Mouse (Mus musculus) adrenal gland, postnatal 36 days (tissue): Measurements from ENCODE around the gene Wwtr1. TPM values are rescaled to one million over a fixed set of nuclear protein-coding genes. Genes with fewer than 3 reads are reported as not detected.
A peak's percentile ranks its signal among the peaks of the same experiment; 100 is the strongest.

Experiments
- DNase-seq, 2 experiments: peaks; one replicate each; pipeline ENCODE4 v3.0.0; 2021; ENCODE audit warnings: mixed read lengths in 1 of 2
- total RNA-seq, 2 experiments: library from RNA; stranded (reverse); gene quantifications; 2 replicates each; pipeline ENCODE4 v1.2.3; 2021

The Wwtr1 gene
- total RNA-seq, 2 experiments from 2014 or later: 42.9 to 48.9 TPM

DNA sequence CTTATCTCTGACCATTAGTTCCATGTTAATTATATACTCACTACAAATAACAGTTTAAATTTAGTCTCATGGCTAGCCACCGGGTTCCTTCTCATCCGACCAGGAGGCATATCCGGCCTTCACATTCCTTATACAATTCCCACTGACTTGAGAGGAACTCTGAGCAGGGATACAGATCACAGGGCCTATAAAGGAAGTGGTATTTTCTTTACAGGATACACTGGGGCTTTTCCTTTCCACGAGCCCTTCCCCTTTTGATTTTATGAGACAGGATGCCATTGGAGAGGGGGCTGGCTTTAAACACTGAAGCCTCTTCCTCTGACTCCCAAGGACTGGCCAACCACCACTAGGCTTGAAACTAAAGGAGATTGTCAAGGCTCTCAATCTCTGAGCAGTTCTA lies 59.6 kb downstream of the Wwtr1 start:
- DNase-seq: no peak

DNA sequence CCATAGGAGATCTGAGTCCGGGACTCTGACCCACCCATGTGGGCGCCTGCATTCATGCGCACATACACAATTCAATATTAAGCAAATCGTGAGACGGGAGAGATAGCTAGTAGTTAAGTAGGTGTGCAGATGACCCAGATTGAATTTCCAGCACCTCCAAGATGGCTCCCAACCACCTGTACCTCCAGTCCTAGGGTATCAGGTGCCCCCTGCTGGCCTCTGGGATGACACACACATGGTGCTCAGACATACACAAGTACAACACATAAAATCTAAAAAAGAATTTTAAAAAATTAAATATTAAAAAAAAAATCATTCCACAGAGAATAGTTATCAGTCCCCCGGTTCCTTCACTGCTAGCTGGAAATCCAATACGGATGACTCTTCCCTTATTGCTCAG lies 60.7 kb downstream of the Wwtr1 start:
- DNase-seq: no peak

DNA sequence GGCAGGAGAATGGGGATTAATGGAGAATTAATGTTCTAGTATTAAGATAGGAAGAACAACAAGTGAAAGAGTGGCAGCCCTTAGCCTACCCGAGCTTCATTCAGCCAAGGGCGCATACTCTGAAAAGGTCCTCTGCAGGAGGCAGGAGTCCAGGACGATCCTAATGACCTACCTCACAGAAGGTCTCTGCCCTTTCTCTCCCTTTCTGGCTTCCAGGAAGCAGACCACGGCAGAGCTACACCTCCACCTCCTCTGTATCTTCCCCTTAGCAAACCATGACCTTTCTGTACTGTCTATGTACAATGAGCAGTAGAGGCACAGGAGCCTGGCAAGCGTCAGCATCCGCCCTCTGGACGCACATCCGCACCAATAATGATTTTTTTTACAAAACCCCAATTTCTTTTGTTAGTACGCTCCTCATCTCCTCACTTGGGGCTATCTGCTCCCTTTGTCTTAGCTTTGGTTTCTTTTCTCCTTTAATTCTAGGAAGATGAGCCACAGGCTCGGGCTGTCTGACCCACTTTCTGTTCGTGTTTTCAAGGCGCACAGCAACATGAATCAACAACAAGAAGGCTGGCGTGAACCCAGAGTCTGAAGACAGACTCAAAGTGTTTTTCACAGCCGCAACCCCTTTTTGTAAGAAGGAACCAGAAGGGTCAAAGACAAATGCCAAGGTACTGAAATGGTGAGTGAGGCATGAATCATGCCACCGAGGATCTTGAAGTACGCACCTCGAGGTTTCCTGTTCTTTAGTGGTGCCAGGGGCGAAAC lies 63.7 kb downstream of the Wwtr1 start:
- peak; percentile 74 to 75 for DNase-seq

DNA sequence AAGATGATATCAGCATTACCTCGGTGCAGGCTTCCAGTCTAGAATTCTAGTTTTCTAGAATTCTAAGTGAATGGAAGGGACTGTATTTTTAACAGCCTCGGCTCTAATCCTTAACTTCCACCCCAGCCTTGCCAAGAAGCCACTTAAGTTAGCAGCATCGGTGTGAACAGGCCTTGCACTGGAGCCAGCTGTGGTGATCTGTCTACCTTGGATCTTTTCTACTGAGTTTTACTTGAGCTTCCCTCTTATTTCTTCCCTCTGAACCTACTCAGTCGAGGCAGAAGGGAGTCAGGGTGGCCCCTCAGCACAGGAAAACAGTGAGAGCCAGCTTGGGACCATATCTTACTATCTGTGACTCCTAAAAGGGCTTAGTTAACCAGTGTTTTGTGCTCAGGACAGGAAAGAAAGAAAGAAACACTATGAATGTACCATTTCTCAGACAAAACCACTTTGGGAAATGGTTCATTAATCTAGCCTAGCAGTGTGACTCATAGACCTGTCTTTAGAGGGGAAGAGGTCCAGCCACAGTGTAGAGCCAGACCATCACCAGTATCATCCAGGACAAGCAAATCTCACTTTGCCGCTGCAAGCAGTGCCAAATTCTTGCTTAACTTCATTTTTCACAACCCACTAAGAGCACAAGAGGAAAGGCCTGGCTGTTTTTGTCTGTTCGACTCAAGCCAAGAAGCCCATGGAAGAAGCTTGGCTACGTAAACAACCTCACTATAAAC lies 65.6 kb downstream of the Wwtr1 start:
- DNase-seq: peak; percentile 21 to 34

DNA sequence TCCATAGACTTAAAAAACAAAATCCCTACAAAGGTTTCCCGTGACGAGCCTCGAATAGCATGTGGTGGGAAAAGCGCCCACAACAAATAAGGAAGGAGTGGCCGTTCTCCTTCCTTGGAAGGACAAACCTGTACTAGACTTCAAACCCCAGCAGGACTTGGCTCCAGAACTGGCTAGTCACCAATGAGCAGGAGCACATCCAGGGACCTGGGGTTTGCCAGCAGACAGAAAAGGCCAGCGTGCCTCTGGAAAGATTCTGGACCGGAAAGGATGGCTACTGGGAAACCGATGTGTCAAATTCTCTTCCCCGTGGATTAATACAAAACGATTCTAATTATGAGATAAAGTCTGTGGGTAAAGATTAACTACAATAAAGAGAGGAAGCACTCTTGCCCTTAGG lies 69.7 kb downstream of the Wwtr1 start:
- DNase-seq: peak in 1 of 2 experiments; percentile 29

DNA sequence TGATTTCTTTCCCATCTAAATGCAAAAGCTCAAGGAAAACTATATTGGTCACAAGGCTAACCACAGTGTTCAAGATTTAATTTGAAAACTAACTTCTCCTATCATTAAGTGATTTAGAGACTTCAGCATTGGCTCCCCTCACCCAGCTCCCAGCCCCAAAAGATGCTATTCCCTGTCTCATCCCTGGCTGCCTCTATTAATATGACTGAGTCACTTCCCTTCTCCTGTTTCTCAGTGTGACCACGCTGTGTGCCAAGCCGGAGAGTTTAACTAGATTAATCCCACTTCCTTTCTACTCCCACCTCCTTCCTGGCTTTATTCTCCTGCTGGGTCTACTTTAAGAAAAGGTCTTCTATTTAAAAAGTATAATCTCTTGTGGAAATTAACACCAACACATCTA lies 71.0 kb downstream of the Wwtr1 start:
- peak; percentile 29 to 33 for DNase-seq

DNA sequence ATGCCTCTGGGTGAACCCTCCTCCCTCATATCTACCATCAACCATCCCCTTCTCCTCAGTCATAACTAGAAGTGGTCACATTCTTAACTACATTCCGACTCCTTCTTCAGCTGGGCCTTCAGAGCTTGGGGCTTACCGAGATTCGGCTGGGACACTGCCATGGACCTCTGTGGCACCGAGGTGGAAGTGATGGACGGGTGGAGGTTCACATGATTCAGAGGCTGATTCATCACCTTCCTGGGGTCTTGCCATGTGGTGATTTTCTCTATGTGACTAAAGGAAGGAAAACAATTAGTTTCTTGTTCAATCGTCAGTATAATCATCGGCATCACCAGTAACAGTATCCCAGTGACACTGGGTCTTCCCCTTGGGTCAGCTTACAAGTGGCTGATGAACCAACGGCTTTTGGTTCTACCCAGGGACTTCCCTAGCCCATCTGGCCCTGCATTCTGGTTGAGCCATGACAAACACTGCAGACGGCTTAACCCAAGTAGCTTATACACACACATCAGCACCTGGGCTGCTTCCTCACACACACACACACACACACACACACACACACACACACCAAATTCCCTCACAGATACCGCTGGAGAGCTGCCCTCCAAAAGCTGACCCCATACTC lies 74.0 kb downstream of the Wwtr1 start:
- DNase-seq: peak; percentile 13 to 19

DNA sequence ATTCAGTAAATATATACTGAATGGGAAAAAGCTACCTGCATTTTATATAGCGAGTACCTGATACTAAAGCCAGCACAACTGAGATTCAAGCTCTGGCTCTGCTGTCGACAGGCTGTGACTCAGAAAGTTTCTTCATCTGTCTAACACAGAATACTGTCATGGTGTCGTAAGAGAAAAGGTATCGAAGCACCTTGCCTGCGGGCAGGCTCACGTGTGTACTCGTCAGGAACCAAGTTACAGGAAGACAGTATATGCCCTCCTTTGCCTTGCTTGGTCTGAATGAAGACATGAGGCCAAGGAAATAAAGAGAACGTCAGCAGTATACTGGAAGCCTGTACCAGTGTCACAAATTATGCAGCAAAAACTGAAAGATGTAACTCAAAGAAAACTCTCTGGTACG lies 74.9 kb downstream of the Wwtr1 start:
- no peak for DNase-seq

DNA sequence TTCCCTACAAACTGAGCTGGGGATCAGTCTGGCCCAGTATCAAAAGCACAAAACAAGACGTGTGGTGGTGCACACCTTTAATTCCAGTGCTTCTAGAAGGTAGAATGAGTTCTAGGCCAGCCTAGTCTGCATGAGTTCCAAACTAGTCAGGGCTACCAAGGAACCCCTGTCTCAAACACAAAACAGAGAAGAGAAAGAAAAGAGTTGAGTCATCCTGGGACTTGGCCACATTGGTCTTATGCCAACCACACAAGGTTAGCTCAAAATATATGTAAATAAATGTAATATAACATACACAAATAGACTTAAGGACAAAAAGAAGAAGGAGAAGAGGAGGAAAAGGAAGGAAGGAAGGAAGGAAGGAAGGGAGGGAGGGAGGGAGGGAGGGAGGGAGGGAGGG lies 77.9 kb downstream of the Wwtr1 start:
- no peak for DNase-seq

DNA sequence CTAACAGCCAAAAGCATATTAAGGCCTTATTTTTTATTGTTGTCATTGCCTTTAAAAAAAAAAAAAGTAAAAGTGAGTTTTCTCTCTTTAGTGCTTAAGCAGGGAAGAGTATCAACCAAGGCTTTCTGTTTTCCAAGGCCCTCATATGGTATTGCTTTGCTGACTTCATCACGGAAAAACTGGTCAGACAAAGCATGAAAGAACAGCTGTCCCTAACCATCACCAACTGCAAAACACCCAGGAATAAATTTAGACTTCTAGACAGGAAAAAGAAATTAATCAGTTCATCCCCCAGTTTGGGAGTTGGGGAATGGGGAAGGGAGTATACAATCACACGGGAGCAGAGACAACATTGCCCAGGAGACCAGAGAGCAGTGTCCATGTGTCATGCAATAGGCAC lies 79.3 kb downstream of the Wwtr1 start:
- DNase-seq: no peak

DNA sequence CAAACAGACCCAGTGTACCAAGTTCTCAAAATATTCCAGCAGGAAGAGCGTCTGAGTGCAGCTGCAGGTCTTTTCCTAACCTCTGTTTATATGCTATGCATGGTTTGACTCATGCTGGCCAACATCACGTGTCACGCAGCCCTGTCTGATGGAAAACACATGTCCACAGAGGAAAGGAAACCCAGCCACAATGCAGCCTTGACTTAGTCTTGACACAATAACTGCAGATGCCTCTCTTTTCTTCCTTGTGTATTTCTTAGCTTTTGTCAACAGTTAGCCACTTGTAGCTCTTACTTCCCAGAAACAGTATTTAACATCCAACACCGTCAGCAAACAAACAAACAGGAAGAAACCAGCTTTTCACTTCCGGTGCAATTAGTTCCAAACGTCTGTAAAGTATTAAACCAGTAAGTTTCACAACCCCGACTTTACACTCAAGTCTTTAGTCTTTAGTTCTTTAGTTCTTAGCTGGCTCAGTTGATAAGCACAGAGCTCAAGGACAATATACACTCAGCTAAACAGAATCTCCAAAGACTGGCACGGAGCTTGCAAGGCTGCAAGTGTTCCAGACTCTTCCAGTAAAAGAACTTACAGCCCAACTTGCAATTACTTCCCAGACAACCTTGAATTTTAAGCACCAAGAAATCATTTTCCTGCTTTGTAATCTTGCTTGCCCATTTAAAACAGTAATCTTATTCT lies 88.1 kb downstream of the Wwtr1 start:
- DNase-seq: peak; percentile 32 to 40

DNA sequence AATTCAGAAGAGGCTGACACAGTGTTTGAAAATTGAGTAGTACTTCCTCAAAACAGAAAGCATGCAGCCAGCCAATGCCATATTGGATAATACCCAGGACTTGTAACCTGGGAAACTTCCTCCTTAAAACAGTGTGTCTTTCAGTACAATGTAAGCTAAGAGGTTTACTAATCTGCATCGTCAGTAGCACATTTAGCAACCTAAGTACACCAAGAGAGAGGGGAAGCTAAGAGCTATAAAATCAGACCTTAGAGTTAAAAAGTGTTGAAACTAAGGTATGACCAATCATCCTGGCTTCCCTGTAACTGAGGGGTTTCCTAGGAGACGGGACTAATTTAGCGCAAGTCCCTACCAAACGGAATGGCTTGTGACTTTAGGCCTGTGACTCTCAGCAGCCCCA lies 89.6 kb downstream of the Wwtr1 start:
- DNase-seq: no peak

DNA sequence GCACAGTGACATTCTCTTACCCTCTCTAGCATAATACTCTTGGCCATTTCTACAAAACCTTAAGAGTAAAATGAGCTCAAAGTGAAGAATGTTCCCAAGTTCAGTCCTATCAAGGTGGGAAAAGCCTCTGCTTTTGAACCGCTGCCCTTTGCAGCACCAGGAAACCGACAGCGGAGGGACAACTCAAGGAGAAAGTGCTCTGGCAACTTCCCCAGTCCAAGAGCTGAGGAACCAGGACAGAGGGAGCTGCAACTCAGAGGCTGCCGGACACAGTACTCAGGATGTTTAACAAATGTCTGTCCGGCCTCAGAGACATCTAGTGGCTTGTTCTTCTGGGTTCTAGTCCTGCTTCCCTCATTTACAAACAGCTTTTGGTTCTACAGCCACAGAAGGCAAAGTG lies 93.7 kb downstream of the Wwtr1 start:
- DNase-seq: no peak

DNA sequence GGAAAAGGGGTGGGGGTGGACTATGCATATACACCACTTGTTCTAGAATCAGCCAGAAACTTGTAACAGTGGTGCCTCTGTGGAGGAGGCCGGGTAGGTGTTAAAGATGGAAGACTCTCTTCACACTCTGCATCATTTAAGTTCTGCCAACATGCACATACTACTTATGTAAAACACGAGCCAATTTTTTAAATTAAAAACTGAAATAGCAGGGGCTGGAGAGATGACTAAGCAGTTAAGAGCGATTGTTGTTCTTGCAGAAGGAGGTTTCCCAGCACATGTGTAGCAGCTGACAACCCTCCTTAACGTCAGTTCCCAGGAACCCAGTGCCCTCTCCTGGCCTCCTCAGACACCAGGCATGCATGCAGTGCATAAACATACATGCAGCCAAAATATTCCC lies 95.1 kb downstream of the Wwtr1 start:
- no peak for DNase-seq

DNA sequence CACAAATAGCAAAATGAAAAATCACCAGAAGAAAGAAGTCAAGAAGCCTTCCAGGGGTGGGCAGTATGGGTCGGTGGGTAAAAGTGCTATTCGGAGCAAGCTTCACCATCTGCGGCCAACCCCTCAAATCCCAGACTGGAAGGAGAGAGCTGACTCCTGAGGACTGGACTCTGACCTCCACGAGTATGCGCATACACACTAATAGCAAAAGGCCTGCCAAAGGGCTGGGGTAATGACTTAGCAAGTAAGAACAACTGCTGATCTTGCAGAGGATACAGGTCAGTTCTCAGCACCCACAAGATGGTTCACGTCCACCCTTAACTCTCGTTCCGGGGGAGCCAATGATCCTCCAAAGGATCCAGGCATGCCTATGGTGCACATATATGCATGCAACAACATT lies 101.3 kb downstream of the Wwtr1 start:
- DNase-seq: no peak

DNA sequence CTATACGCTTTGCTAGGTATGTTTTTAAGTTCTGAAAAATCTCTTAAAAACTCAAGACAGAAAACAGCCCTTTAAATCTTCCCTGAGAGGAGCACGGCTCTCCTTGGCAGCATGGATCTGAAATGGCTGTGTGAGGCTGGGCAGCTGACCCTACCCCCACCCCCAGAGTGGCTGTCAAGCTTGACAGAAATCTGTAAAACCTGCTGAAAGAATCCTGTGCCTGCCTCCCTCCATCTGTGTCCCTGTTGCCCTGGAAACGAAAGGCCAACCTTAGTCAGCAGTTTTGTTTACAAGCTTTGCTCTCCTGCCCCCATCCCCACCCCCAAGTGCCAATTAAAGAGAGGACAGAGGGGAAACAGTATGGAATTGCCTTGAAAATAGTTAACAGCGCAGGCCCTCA lies 103.3 kb downstream of the Wwtr1 start:
- DNase-seq: peak in 1 of 2 experiments; percentile 22

DNA sequence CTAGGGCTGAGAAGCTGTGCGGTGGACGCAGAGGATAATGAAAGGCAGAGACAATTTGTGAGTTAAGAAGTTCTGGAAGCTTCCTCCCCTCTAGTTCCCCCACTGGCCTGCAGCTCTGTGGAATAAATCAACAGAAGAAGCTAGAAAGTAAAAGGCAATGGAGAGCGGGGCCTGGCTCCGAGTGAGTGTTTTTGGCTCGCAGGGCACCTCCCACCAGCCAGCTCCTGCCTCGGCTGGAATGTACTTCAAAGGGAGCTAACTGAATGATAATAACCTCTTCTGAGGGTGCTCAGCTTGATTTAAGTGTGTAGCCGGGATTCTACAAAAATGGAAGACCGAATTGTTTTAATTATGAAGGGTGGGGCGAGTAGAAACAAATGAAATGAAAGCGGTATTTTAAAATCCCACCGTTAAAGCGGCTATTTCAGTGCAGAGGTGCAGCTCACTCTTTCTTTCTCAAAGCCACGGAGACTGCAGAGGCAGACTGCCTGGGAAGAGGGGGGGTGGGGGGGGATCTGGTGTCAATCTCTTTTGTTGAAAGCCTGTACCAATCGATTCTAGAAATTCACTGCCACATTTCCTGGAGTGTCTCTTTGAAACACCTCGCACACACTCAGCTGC lies 104.6 kb downstream of the Wwtr1 start:
- peak; percentile 38 to 61 for DNase-seq

DNA sequence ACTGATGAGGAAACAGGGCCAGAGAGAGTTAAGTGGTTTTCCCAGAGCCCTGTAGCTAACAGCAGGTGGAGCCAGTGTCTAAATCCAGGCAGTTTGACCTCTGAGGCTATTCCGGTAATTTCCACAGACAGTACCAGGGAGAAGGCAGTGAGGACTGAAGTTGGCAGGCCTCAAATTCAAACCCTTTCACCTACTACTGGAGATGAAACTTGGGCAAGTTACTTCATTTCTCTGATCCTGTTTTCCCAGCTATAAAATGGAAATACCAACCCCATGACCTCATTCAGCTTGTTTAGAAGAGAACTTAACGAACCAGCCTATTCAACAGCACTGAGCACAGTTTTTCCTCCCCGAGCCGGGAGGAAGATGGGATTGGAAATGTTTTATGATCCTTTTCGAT lies 105.4 kb downstream of the Wwtr1 start:
- peak; percentile 63 to 74 for DNase-seq

DNA sequence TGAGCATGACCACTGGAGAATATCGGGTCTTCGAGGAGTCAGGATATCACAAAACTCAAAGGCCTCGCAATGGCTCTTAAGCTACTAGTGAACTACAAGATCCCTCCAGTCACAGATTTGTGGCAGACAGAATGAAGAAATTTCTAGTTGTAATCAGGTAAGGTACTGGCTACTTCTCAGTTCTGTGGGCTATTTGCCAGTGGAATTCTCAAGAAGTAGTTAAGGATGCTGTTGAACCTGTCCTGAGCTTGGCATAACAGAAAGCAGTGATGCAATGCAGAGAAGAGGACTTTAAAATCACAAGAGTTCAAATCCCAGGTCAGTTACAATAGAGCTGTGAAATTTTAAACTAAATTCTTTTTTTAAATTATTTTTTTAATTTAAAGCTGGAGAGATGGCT lies 106.4 kb downstream of the Wwtr1 start:
- no peak for DNase-seq

DNA sequence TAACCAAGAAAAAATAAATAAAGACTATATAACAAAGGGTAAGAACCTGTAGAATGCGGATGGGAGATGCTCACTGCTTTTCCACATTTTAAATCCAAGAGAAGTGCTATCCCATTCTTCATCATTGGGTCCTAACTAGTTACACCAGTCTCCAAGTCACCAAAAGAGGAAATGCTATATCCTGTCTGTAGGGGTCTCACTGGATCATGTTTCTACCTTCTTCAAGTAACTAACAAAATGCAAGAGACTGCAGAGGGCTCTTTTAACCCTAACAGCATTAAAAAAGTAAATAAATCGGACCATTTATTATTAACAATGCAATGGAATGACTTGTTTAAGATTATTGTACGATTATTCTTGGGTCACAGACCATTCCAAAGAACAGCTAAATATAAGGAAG lies 109.4 kb downstream of the Wwtr1 start:
- DNase-seq: no peak

DNA sequence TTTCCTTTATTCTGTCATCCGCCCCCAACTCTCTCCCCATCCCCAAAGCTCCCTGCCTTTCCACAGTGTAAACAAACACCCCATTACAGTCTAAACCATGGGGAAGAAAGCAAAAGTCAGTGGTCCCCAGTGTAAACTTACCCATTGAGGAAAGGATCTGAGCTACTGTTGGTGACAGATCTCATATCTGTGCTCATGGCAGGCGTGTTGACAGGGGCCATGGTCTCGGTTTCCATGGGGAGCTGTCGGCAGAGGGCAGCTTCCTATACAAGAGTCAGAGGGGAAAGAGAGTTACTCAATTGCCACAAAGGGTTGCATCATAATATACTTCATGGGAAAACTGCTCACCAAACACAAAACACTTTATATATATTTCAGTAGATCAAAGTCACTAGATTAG lies 112.4 kb downstream of the Wwtr1 start:
- no peak for DNase-seq

DNA sequence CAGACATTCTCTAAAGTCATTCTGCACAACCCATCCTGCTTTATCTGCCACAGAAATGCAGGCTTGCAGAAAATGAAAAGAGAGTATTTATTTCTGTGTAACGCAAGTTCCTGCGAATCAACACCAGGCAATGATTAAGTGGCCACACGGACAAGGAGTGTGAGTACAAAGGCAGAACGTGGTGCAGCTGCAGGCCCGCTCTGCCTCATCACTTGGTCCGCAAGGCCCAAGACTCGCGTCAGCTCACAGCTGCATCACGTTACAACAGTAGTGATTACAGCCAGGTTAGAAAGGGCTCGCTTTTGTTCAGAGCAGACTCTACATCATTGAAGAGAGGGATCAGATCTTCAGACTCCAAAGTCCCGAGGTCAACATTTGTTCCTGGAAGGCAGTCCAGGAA lies 117.1 kb downstream of the Wwtr1 start:
- no peak for DNase-seq
